Mouse (Mus musculus) myocyte (in vitro differentiated cells): ENCODE data around the gene Pde1c. TPM values are rescaled to one million over a fixed set of nuclear protein-coding genes. Genes with fewer than 3 reads are reported as not detected.

Source experiments
- H3K27me3 ChIP-seq: one replicate; pipeline ENCODE4 v1.6.1; 2011; ENCODE audit not compliant: control insufficient read depth, insufficient read depth, insufficient read length
- H3K36me3 ChIP-seq: one replicate; pipeline ENCODE4 v1.6.1; 2011; ENCODE audit not compliant: control insufficient read depth, insufficient read depth
- H3K4me2 ChIP-seq: one replicate; pipeline ENCODE4 v1.6.1; 2011; ENCODE audit warnings: low read depth, control low read depth
- H3K4me3 ChIP-seq: one replicate; pipeline ENCODE4 v1.5.1; 2011; ENCODE audit warnings: mild to moderate bottlenecking, control low read depth, moderate library complexity
- H3K79me2 ChIP-seq: one replicate; pipeline ENCODE4 v1.6.1; 2011; ENCODE audit not compliant: control insufficient read depth, insufficient read depth
- H3ac ChIP-seq: one replicate; pipeline ENCODE4 v1.6.1; 2011; ENCODE audit not compliant: control insufficient read depth, insufficient read length
- CEBPB ChIP-seq: IDR thresholded peaks from 2 replicates; pipeline ENCODE4 v1.6.1; 2011; ENCODE audit warnings: mild to moderate bottlenecking, moderate library complexity; ENCODE audit not compliant: poor library complexity, insufficient read depth, severe bottlenecking
- E2F4 ChIP-seq: IDR thresholded peaks from one replicate; pipeline ENCODE4 v1.6.1; 2011; ENCODE audit warnings: mild to moderate bottlenecking, control low read depth, moderate library complexity; ENCODE audit not compliant: insufficient read depth
- MAX ChIP-seq: IDR thresholded peaks from one replicate; pipeline ENCODE4 v1.6.1; 2011; ENCODE audit warnings: low read depth, mild to moderate bottlenecking, control low read depth
- MYOD1 ChIP-seq, 3 experiments: IDR thresholded peaks; one replicate each; pipeline ENCODE4 v1.6.1; 2011; ENCODE audit warnings: control low read depth in 2 of 3, low read depth in 2 of 3, mild to moderate bottlenecking in 2 of 3, moderate library complexity in 1 of 3; ENCODE audit not compliant: insufficient read length in 2 of 3, control insufficient read depth in 1 of 3
- MYOG ChIP-seq, 3 experiments: IDR thresholded peaks; one replicate each; pipeline ENCODE4 v1.6.1; 2011; ENCODE audit warnings: control low read depth in 2 of 3, low read depth in 2 of 3, mild to moderate bottlenecking in 2 of 3; ENCODE audit not compliant: insufficient read length in 2 of 3, control insufficient read depth in 1 of 3, insufficient read depth in 1 of 3
- POLR2A ChIP-seq: IDR thresholded peaks from one replicate; pipeline ENCODE4 v1.6.1; 2011; ENCODE audit warnings: low read depth, mild to moderate bottlenecking, control low read depth, moderate library complexity; ENCODE audit not compliant: insufficient read length
- POLR2AphosphoS2 ChIP-seq: IDR thresholded peaks from one replicate; pipeline ENCODE4 v1.6.1; 2011; ENCODE audit warnings: low read depth, control low read depth; ENCODE audit not compliant: insufficient read length
- REST ChIP-seq: IDR thresholded peaks from one replicate; pipeline ENCODE4 v1.6.1; 2011; ENCODE audit warnings: mild to moderate bottlenecking, control low read depth, moderate library complexity; ENCODE audit not compliant: insufficient read depth, insufficient read length
- SRF ChIP-seq: IDR thresholded peaks from one replicate; pipeline ENCODE4 v1.6.1; 2011; ENCODE audit warnings: low read depth; ENCODE audit not compliant: control insufficient read depth, insufficient read length
- TCF12 ChIP-seq: IDR thresholded peaks from one replicate; pipeline ENCODE4 v1.6.1; 2011; ENCODE audit warnings: mild to moderate bottlenecking, control low read depth; ENCODE audit not compliant: poor library complexity, insufficient read depth, severe bottlenecking
- TCF3 ChIP-seq: IDR thresholded peaks from one replicate; pipeline ENCODE4 v1.6.1; 2011; ENCODE audit warnings: low read depth, control low read depth; ENCODE audit not compliant: insufficient read length
- USF1 ChIP-seq: IDR thresholded peaks from one replicate; pipeline ENCODE4 v1.6.1; 2011; ENCODE audit warnings: low read depth, mild to moderate bottlenecking, control low read depth, moderate library complexity
- polyA plus RNA-seq: library from polyadenylated mRNA; unstranded; fragments of >200 nt; fragmentation: generic; extraction: Trizol; gene quantifications from one replicate; pipeline ENCODE4 v1.2.1, GENCODE M21; 2012; ENCODE audit warnings: missing spikeins

Pde1c gene
- polyA plus RNA-seq, 1 experiment, result 0.41 TPM

GRCm38 (mm10) chr6:56275461-56275860, 293.4 kb downstream of the Pde1c start:
- H3K4me2 ChIP-seq, result no peak overlapping the region
- no peak for TF ChIP-seq MAX
- TF ChIP-seq REST, result no peak
- TF ChIP-seq POLR2A, result no peak
- no peak for TF ChIP-seq MYOD1 (IDR thresholded peaks at IDR 0.05; ENCODE audit: control insufficient read depth in 1 of 3, insufficient read length in 2 of 3, low read depth in 2 of 3)
- no peak for TF ChIP-seq USF1
- TF ChIP-seq CEBPB, result no peak
- no peak for TF ChIP-seq TCF3
- no peak for TF ChIP-seq POLR2AphosphoS2
- TF ChIP-seq E2F4, result no peak
- no peak for TF ChIP-seq TCF12
- no peak for TF ChIP-seq MYOG (IDR thresholded peaks at IDR 0.05; ENCODE audit: control insufficient read depth in 1 of 3, insufficient read depth in 1 of 3, insufficient read length in 2 of 3, low read depth in 2 of 3)
- TF ChIP-seq SRF, result no peak
- no peaks in the 10 kb centered on the region for H3K36me3 ChIP-seq
- H3K27me3 ChIP-seq, result no peaks in the 10 kb centered on the region
- H3K4me3 ChIP-seq, result no peak overlapping the region
- no peaks in the 10 kb centered on the region for H3K79me2 ChIP-seq
- H3ac ChIP-seq, result no peak overlapping the region

GRCm38 (mm10) chr6:56271741-56272140, 297.2 kb downstream of the Pde1c start:
- Histone ChIP-seq H3K36me3 (no peaks in the 10 kb centered on the region), H3K79me2 (no peaks in the 10 kb centered on the region), H3ac (no peak overlapping the region), H3K4me3 (no peak overlapping the region), H3K4me2 (no peak overlapping the region), H3K27me3 (no peaks in the 10 kb centered on the region)
- no peak for TF ChIP-seq REST
- TF ChIP-seq POLR2AphosphoS2, result no peak
- TF ChIP-seq CEBPB, result no peak
- no peak for TF ChIP-seq TCF3
- no peak for TF ChIP-seq MYOG (IDR thresholded peaks at IDR 0.05; ENCODE audit: control insufficient read depth in 1 of 3, insufficient read depth in 1 of 3, insufficient read length in 2 of 3, low read depth in 2 of 3)
- no peak for TF ChIP-seq MAX
- no peak for TF ChIP-seq MYOD1 (IDR thresholded peaks at IDR 0.05; ENCODE audit: control insufficient read depth in 1 of 3, insufficient read length in 2 of 3, low read depth in 2 of 3)
- TF ChIP-seq E2F4, result no peak
- TF ChIP-seq USF1, result no peak
- no peak for TF ChIP-seq POLR2A

- no peak for TF ChIP-seq CEBPB
- no peak for TF ChIP-seq MYOD1 (IDR thresholded peaks at IDR 0.05; ENCODE audit: control insufficient read depth in 1 of 3, insufficient read length in 2 of 3, low read depth in 2 of 3)
- no peak overlapping the region for H3K4me3 ChIP-seq
- H3K27me3 ChIP-seq, result no peaks in the 10 kb centered on the region
- H3K36me3 ChIP-seq, result no peaks in the 10 kb centered on the region
- H3K79me2 ChIP-seq, result no peaks in the 10 kb centered on the region
- no peak overlapping the region for H3K4me2 ChIP-seq
- H3ac ChIP-seq, result no peak overlapping the region
These were observed 304.4 kb downstream of the Pde1c start for GRCm38 (mm10) chr6:56264509-56264908.

GRCm38 (mm10) chr6:56260118-56260517, 308.8 kb downstream of the Pde1c start:
- H3ac ChIP-seq, result no peak overlapping the region
- no peaks in the 10 kb centered on the region for H3K79me2 ChIP-seq
- no peak overlapping the region for H3K4me3 ChIP-seq
- H3K4me2 ChIP-seq, result no peak overlapping the region
- no peaks in the 10 kb centered on the region for H3K36me3 ChIP-seq
- no peaks in the 10 kb centered on the region for H3K27me3 ChIP-seq
- TF ChIP-seq TCF12 (no peak), REST (no peak), POLR2A (no peak), TCF3 (no peak)

- Histone ChIP-seq H3K4me3 (no peak overlapping the region), H3K79me2 (no peaks in the 10 kb centered on the region), H3K4me2 (no peak overlapping the region), H3K27me3 (no peaks in the 10 kb centered on the region), H3K36me3 (no peaks in the 10 kb centered on the region), H3ac (no peak overlapping the region)
- TF ChIP-seq MYOG (IDR thresholded peaks at IDR 0.05; ENCODE audit: control insufficient read depth in 1 of 3, insufficient read depth in 1 of 3, insufficient read length in 2 of 3, low read depth in 2 of 3), result no peak
- TF ChIP-seq POLR2A, result no peak
- TF ChIP-seq MAX, result no peak
- no peak for TF ChIP-seq CEBPB
- TF ChIP-seq SRF, result no peak
- TF ChIP-seq POLR2AphosphoS2, result no peak
- no peak for TF ChIP-seq USF1
- TF ChIP-seq E2F4, result no peak
- TF ChIP-seq MYOD1 (IDR thresholded peaks at IDR 0.05; ENCODE audit: control insufficient read depth in 1 of 3, insufficient read length in 2 of 3, low read depth in 2 of 3), result no peak
- TF ChIP-seq TCF12, result no peak
- no peak for TF ChIP-seq REST
- TF ChIP-seq TCF3, result no peak
These were observed 311.2 kb downstream of the Pde1c start for GRCm38 (mm10) chr6:56257555-56258297.
